Mouse (Mus musculus): ENCODE data around the gene Myo1a.
"Not testable (repeated sequence)": the region's sequence is repeated elsewhere in the genome, so short reads cannot be mapped to it uniquely, and the experiment has no call there.

The Myo1a gene

DNA sequence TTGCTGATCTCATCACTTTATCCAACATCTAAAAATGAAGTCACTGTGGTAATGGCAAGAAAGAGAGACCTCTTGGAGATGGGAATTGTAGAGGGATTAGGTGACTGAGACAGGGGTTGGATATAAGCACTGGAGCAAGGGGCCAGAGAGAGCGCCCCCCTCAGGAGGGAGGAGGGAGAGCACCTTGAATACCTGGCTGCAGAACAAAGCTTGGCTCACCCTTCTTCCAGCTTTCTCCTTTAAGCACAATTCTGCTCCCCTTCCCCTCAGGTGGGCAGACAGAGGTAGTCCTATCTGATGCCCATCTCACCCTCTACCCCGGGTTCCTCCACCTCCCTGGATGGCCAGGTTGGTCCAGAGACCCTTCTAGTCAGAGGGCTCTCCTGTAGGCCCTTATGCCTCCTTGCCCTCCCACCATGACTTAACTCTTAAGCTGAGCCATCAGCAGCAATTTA, at the start of gene Myo1a:
Gene Myo1a, plus strand, starts transcription at position 405 of the 455 bp plus-strand sequence.
- DNase-seq (ENCODE audit: low spot score in 2 of 2), result no peak

DNA sequence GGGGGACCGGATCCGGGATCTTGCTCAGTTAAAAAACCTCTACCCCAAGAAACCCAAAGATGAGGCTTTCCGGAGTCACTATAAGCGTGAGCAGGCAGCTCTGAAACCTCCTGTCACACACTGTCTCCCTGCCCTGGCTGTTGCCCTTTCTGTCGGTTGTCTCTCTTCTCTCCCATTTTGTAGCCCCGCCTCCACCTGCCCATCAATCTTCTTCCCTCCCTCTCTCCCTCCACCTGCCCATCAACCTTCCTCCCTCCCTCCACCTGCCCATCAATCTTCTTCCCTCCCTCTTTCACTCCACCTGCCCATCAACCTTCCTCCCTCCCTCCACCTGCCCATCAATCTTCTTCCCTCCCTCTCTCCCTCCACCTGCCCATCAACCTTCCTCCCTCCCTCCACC, 47.4 kb upstream of the Myo1a start:
- DNase-seq (ENCODE audit: low spot score in 2 of 2), result not testable (repeated sequence)

DNA sequence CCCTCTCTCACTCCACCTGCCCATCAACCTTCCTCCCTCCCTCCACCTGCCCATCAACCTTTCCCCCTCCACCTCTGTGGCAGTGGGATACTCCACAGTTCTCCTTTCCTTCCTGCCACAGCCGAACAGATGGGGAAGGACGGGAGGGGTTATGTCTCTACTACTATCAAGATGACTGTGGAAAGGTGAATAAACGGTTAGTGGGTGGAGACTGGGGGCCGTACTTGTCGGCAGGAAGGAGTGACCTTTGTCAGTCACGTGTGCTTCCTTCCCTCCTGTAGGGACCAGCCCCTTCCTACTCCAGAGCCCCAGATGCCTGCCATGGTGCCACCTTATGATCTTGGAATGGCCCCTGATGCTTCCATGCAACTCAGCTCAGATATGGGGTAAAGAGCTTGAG, 46.9 kb upstream of the Myo1a start:
- no peak for DNase-seq (ENCODE audit: low spot score in 2 of 2)

DNA sequence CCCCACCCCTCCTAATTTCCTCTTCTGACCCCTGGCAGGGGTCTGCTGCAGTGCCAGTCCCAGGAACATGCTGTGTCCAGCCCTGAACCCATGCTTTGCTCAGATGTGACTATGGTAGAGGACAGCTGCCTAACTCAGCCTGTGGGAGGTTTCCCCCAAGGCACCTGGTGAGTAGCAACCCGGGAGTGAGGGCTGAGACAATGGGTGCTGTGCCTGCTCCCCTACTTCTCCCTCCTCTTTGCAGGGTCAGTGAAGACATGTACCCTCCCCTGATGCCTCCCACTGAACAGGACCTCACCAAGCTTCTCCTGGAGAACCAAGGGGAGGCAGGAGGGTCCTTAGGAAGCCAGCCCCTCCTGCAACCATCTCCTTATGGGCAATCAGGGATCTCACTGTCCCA, 45.4 kb upstream of the Myo1a start:
- DNase-seq (ENCODE audit: low spot score in 2 of 2), result no peak

DNA sequence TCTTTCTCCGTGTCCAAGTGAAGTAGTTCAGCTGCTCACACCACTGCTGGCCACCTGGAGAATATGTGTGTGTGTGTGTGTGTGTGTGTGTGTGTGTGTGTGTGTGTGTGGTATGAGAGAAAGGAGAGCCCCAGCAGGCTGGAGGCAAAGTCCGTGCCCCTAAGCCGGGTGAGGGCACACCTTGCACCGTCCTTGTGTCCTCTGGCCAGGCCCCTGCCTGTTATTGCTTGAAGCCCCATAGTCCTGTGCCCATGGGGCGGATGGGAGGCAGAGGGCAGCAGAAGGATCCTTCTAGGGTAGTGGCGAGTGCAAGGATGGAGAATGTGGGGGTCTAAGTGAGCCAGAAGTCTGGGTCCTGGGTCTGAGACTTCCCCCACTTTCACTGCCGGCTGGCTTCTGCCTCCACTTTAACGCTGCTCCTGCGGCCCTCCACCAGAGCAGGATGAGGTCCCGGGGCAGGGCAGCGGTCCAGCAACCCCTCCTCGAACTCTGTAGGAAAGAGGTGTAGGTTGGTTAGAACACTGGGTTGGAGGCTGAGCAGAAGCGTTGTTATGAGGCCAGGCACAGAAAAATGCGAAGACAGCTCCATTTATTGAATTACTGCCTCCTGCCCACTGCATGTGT, 43.6 kb upstream of the Myo1a start:
- DNase-seq (ENCODE audit: low spot score in 2 of 2), result peak; percentile 33 to 59

DNA sequence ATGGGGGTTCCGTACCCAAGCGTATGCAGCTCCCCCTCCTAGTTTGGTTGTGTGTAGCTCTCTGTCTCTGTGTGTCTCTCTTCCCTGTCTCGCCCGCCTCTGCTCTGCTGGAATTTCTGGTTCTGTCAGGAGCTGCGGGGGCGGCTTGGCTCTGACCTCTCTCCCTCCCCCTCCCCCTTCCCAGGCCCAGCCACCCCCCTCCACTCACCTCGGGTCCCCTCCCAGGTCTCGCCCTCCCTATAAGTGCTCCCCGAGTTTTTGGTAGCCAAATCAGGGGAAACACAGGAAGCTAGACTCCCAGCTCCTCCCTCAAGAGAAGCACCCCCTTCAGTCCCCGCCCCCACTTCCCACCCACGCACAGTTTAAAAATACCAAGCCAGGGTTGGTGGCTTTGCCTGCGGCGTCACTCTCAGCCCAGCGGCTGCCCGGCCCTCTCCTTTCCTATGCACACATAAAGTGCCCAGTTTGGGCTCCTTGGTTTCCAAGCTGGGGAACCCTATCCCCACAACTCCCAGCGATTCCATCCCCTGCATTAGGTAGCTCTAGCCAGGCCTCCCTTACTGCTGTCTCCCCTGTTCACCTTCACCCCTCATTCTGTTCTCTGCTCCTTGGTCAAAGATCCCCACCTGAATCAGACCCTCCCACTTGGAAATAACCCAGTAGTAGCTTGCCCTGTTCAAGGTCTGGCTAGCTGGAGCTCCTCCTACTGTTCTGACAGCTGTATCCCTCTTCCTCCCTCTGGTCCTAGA, 42.9 kb upstream of the Myo1a start:
- DNase-seq (ENCODE audit: low spot score in 2 of 2), result peak; percentile 65 to 73

DNA sequence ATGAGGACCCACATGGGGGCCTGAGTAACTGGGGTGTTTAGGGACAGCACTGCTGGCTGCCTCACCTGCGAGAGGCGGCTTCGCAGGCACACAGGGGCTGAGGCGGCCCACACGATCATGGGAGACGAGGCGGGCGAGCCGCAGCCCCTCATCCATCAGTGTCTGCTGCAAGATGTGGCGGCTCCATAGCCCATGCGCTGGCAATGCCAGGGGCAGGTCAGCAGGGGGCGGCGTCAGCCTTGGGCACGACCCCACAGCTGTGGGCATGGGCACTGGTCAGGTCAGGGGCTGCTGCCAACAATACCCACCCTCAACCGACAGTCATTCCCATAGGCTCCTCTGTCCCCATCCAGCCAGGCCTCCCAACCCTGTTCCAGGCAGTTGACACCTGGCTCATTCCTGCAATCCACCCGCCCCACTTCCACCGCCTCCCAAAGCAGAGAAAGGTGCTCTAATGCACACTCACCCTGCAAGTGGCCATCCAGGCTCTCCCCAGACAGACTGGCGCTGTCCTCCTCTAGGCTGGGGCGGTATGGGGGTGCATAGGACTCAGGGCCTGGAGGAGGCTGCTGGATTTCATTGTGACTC, 42.2 kb upstream of the Myo1a start:
- peak; percentile 48 to 62 for DNase-seq (ENCODE audit: low spot score in 2 of 2)

DNA sequence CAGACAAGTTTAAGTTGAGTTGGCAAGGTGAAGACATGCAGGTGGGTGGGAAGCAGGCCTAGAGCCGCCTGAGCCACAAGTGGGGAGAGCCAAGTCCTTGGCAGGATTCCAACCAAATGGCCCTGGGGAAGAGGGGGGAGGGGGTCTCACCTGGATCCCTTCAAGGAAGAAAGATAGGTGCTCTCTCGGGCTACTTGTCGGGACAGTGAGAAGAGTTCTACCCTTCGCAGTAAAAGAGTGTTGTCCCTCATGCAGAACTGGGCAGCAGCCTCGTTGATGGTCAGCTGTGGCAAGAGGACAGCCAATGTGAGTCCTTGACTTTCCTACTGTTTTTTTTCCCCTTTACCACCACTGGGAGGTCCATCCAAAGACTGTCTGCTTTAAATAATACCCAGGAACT, 41.4 kb upstream of the Myo1a start:
- DNase-seq (ENCODE audit: low spot score in 2 of 2), result no peak

DNA sequence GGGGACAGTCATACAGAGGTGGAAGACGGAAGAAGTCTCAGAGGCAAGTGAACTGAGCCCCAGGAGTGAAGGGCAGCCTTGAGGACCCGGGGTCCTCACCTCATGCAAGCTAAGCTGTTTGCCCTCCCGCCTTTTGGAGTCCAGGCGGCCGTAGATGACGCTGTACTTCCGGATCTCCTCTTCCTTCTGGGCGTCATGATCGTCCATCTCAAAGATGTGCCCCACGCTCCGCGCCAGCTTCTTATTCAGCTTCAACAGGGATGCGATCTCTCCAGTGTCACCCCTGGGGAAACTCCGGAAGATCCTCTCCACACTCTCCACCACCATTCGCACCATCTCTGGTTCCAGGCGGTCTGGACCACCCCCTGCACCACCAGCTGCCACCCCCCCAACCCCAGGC, 40.8 kb upstream of the Myo1a start:
- DNase-seq (ENCODE audit: low spot score in 2 of 2), result peak in 1 of 2 experiments; percentile 58

DNA sequence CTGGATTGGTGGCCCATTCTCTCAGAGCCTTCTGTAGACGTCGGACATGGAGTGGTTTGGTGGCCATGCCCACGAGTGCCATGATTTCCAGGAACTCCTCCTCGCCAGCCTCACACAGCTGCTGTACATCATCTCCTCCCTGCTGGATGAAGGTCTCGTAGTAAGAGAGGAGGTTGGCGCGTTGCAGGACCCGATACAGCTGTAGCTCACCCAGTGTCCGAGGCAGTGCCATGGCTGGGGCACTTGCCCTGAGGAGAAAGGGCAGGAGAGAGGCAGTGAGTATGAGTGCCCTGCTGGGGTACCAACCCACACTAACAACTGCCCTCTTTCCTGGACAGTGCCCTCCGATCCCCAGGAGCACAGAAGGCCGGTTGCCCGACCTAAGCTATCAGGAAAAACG, 40.1 kb upstream of the Myo1a start:
- DNase-seq (ENCODE audit: low spot score in 2 of 2), result no peak

DNA sequence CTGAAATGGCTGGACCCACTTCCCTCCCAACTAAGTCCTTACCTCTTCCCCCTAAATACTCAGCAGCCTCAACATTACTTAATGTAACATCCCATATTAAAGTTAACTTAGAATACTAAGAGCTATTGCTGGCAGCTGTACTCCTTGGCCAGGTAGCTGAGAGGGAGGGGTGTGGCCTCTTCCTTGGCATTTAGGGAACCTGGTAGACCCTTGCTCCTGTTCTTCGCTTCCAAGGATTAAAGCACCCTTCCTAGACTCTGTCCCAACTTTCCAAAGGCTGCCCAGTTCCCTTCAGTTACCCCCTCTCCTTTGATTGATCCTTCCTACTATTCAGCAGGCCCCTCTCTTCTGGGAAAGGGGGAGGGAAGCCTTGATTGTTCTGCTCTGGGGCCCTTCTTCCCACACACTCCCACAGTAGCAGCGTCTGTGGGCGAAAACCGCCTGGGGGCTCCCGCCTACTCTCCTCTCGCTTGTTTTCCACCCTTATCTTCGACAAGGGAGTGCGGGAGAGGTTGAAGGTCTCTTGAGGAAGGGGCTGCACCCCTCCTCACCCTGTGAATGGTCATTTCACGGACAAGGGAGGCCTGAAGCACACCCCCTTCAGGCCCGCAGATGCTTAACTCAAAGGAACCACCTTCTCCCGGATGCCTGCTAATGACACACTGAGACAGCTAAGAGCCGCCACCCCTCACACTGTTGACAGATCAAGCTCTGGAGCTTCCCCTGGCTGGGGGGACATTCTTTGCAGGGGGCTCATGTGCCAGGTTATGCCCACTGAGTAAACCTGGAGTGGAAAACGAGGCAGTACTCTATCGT, 39.4 kb upstream of the Myo1a start:
- peak; percentile 30 to 58 for DNase-seq (ENCODE audit: low spot score in 2 of 2)

DNA sequence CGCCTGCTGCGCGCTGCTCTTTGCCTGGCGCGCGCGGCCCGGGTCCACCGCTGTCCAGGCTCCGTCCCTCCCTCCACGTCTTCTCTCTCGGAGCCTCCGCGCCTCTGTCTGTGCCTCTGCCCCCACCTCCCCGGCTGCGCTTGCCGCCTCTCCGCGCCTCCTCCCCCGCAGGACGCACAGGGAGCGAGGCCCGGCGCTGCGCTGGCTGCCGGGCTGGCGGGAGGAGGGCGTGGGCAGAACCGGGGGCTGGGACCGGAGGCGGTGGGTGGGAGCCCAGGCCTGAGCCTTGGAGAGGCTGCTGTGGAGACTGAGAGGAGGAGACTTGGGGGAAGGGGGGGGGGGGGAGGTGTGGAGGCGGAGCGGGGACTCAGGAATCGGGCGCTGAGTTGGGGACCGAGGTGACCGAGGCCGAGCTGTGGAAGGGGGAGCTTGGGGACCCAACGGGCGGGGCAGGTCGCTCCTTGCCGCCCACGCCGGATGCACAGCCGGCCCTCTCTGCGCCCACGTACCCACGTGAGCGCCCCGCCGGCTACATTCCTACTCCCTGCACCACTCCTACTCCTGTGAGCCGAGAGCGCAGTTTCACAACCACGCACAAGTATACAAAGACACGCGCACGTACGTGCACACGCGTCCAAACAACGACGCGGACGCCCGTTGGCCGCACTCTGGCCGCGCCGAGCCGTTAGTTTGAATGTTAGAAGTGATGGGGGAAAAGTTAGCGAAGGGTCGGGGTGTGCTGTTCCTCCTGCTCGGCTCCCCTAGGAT, 38.3 kb upstream of the Myo1a start, which contains the start of gene Nemp1:
Gene Nemp1, plus strand, starts transcription at position 401 of the 768 bp plus-strand sequence.
- DNase-seq (ENCODE audit: low spot score in 2 of 2), result peak; percentile 89

DNA sequence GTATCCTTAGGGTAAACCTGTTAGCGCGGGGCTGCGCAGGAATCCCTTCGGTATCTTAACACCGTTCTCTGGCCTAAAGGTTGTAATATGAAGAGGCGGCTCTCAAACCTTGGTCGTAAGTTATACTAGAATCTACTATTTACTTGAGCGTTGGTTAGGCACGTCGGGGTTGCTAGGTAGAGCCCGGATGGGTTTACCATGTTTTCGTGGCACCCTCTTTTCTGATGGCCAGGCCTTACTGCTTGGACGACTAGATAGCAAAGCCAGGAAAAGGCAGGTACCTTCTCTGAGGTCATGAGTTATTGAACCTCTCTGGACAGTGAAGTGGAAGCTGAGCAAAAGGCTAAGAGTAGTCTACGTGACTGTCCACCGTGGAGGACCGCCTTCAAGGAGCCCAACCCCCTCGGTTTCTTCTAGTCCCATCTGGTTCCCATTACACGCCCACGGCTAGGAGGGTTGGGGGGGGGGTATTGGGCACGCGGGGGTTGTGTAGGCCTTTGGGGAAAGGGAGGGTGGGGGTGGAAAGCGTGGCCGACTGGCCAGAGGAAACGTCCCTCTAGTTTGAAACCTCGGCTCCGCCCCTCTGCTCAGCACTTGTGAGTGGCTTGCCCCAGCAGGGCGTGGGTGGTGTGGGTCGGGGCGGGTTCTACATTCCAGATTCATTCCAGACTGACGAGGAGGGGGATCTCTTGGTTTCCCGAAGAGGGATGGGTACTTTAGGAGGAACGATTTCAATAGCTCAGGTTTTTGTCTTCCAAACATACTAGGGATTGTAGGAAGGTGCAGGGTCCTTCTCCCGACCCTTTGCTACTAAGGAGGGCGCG, 37.5 kb upstream of the Myo1a start:
- peak; percentile 90 to 91 for DNase-seq (ENCODE audit: low spot score in 2 of 2)

DNA sequence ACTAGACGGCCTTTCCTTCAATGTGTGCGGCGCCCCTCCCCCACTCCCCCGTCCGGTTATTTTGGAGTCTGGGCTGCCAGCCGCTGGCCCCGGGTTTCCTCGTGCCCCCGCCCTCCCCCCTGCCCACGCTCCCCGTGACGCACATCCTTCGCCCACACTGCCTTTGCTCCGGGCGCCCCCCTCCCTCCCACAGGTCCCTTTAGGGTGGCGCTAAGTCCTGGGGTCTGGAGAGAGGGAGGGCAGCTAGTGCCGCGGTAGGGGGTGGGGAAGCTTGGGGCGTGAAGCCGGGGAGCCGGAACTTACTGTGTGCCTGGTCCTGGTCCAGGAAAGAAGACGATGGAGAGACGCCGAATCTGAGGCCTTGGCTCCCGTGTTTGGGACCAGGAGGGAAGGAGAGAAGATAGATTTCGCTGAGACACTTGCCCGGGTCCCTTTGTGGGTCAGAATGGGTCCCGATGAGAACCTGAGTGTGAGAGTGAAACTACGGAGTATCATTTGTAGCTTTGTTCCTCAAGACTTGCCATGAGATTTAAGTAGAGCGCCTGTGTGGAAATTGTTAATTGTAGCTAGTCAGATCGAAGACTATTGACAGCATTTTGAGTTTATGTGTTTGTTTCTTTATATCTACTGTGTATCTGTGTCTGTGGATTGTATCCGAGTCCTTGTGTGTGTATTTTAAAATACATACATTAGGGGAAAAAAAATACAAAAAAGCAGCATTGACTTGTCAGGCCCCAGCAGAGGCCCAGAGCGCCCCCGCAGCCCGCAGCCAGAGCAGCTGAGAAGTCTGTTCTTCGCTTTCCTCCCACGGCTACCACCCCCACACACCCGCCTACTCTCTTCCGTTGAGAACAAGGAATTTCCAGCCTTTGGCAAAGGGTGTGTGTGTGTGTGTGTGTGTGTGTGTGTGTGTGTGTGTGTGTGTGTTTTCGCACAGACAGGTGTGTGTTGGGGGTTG, 36.6 kb upstream of the Myo1a start, which contains the start of gene Nab2:
Gene Nab2, minus strand, starts transcription at position 476 of the 958 bp plus-strand sequence.
- DNase-seq (ENCODE audit: low spot score in 2 of 2), result peak; percentile 79 to 81

DNA sequence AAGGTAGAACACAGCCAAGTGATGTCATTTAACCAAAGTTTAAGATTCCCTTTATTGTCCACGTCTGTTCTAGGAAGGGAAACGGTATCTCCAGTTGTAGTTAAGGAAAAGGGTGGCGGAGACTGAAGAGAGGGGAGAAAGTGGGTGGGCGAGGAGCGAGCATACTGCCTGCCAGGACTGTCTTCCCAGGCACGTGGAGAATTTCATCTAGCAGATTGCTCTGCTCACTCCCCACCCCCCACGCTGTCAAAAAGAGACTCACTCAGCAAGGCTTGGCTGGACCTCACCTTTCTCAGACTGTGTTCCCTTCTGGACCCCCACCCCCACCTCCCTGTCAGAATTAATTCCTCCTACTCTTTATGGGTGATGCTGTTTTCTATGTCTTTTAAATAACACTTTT, 35.8 kb upstream of the Myo1a start:
- peak; percentile 41 to 65 for DNase-seq (ENCODE audit: low spot score in 2 of 2)

DNA sequence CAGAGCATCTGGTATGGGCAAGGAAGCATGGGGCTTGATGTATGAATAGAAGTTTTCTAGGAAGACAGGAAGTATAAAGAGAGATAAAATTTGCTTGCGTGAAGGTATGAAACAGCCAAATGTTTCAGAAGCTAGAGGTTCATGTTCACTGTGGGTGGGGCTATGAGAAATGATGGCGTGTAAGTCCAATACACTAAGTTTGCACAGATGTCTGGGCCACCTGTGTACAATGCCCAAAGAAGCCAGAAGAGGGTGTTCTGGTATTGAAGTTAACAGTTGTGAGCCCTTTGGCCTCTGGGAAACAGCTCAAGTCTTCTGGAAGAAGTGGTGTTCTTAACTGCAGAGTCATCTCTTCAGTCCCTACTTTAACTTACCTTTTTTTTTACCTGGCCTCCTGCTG, 34.8 kb upstream of the Myo1a start:
- DNase-seq (ENCODE audit: low spot score in 2 of 2), result no peak

DNA sequence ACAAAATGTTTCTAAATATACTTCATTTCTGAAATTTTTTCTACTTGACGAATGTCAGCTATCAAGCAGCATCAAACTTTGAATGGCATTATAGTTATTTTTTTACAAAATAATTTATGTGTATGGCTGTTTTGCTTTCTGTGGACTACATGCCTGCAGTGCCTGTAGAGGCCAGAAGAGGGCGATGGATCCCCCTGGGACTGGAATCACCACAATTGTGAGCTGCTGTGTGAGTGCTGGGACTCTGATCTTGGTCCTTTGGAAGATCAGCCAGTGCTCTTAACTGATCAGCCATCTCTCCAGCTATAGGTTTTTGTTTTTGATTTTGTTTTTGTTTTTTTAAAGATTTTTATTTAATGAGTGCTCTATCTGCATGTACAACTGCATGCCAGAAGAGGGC, 33.7 kb upstream of the Myo1a start:
- DNase-seq (ENCODE audit: low spot score in 2 of 2), result no peak

DNA sequence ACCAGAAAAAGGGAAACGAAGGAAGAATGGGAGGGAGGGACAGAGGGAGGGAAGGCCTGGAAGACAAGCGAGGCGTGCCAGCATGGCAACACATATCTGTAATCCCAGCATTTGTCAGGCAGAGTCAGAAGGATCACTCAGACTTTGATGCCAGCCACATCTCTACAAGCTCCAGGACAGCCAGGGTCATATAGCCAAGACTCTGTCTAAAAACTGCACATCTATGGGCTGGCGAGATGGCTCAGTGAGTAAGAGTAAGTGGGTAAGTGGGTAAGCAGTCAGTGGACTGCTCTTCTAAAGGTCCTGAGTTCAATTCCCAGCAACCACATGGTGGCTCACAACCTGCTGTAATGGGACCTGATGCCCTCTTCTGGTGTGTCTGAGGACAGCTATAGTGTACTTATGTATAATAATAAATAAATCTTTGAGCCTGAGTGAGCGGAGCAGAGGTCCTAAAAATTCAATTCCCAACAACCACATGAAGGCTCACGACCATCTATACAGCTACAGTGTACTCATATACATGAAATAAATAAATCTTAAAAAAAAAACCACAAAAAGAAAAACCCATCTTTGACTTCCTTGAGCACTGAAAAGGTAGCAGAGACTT, 30.8 kb upstream of the Myo1a start:
- no peak for DNase-seq (ENCODE audit: low spot score in 2 of 2)

Data from urinary bladder, postnatal 4 days (tissue).